Mouse (Mus musculus): ENCODE data around the gene Fam185a.

DNA sequence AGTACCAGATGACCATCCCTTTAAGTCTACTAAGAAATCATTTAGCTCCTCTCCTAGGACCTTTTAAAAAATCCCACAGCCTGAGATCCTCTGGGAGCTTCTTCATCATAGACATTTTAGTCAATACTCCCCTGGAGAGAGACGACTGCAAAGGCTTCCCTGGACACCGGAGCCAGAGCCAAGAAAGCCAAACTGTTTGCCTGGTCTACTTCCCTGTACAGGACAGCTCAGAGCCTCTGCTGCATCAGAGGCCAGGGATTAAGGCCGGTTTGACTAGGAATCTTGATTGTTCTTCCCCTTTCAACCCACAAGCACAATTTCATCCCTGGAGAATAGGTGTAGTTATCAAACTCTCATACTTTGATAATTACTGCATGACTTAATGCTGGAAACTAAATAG, 72.1 kb downstream of the Fam185a start:
- no peak for TF ChIP-seq CTCF (conservative IDR thresholded peaks at IDR 0.05; ENCODE audit: insufficient read depth, insufficient read length, low read depth, low read length)
- TF ChIP-seq POLR2A (IDR thresholded peaks at IDR 0.05; ENCODE audit: low read depth, low read length), result no peak
